Mouse (Mus musculus) hindbrain, embryonic 15.5 days (tissue): ENCODE results near the gene Lmf2. TPM values are rescaled to one million over a fixed set of nuclear protein-coding genes. Genes with fewer than 3 reads are reported as not detected.
A peak's percentile ranks its signal among the peaks of the same experiment; 100 is the strongest.

Experiments used
- ATAC-seq: fragments of 200-750 bp; cut with Nextera tagmentation; 2 replicates; pipeline ENCODE4 v1.8.0; 2017; ENCODE audit warnings: low read depth, moderate number of reproducible peaks, moderate TSS enrichment; ENCODE audit not compliant: low FRiP score
- H3K27ac ChIP-seq: fragments of 300-500 bp; sonication (generic); replicated peaks from 2 replicates; pipeline ENCODE4 v1.5.1; 2015; ENCODE audit warnings: mild to moderate bottlenecking, inconsistent platforms
- H3K27me3 ChIP-seq: fragments of 300-500 bp; sonication (generic); 2 replicates; pipeline ENCODE4 v1.6.1; 2015; ENCODE audit warnings: control low read depth, inconsistent platforms
- H3K36me3 ChIP-seq: fragments of 300-500 bp; sonication (generic); 2 replicates; pipeline ENCODE4 v1.6.1; 2015; ENCODE audit warnings: control low read depth, inconsistent platforms
- H3K4me1 ChIP-seq: fragments of 300-500 bp; sonication (generic); replicated peaks from 2 replicates; pipeline ENCODE4 v1.6.1; 2015; ENCODE audit warnings: control low read depth, inconsistent platforms
- H3K4me2 ChIP-seq: fragments of 300-500 bp; sonication (generic); 2 replicates; pipeline ENCODE4 v1.6.1; 2015; ENCODE audit warnings: moderate library complexity, mild to moderate bottlenecking, inconsistent platforms
- H3K4me3 ChIP-seq: fragments of 300-500 bp; sonication (generic); 2 replicates; pipeline ENCODE4 v1.5.1; 2015; ENCODE audit warnings: mild to moderate bottlenecking, inconsistent platforms
- H3K9ac ChIP-seq: fragments of 300-500 bp; sonication (generic); 2 replicates; pipeline ENCODE4 v1.6.1; 2015; ENCODE audit warnings: inconsistent platforms
- H3K9me3 ChIP-seq: fragments of 300-500 bp; sonication (generic); 2 replicates; pipeline ENCODE4 v1.6.1; 2016; ENCODE audit warnings: control low read depth, inconsistent platforms
- WGBS: fragments of 180-500 bp; shearing (Covaris S2); methylation state at CpG from one replicate; pipeline ENCODE4 v1.1.7; 2015; 5-methylcytosine and 5-hydroxymethylcytosine counted together
- polyA plus RNA-seq: library from polyadenylated mRNA; unstranded; fragments of >200 nt; fragmentation: Nextera tagmentation; extraction: Ambion mirVana; gene quantifications from 2 replicates; pipeline ENCODE4 v1.2.1, GENCODE M21; 2015

Lmf2 gene
- polyA plus RNA-seq, 1 experiment from 2014 or later = 38.6 TPM

DNA sequence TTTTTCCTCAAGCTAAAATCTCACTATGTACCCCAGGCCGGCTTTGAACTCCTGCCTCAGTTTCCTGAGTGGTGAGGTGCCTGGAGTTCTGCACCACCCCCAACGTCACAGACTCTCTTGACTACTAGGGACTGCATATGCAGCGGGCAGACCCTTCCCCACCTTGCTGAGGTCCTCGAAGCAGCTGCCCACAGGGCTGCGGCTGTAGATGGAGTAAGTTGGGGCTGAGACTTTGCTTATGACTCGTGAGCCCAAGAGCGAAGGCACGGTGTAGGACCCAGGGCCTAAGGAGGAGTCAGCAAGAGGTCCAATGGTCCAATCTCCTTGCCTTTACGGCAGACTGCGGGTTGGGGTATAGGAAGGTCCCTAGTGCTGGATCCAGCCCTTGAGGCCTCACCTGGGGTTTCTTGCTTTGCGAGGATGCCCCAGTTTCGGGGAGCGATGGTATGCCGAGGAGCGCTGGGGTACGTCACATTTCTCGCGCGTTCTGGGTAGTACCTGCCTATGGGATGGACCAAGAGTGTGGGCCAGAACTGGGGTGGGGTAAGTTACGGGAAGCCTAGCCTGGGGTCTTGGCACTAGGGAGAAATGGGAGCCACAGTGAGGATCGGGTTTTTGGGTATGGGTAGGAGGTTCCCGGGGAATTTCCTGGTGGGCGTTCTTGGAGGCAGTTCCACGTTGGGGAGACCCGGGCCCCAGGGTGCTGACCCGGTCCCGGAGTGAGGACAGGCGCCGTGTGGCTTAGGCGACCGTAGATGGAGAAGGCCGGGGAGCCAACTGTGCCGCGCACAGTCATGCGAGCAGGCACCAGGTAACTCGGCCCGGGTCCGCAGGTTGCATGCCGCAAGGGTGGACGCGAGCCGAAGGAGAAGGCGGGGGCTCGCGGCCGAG is 22.7 kb upstream of the Lmf2 start:
- H3K9ac ChIP-seq = peak overlapping the region; percentile 32
- H3K27ac ChIP-seq = no peak overlapping the region
- peak overlapping the region; percentile 60 for H3K4me2 ChIP-seq
- WGBS = 11% methylated on average over 46 of the region's 46 CpGs
- H3K4me1 ChIP-seq = peaks cover 25% of the 10 kb centered on the region
- peaks cover 52% of the 10 kb centered on the region for H3K27me3 ChIP-seq
- H3K9me3 ChIP-seq = no peaks in the 10 kb centered on the region
- H3K36me3 ChIP-seq = no peaks in the 10 kb centered on the region
- no peak for ATAC-seq
- H3K4me3 ChIP-seq = peak overlapping the region; percentile 39

DNA sequence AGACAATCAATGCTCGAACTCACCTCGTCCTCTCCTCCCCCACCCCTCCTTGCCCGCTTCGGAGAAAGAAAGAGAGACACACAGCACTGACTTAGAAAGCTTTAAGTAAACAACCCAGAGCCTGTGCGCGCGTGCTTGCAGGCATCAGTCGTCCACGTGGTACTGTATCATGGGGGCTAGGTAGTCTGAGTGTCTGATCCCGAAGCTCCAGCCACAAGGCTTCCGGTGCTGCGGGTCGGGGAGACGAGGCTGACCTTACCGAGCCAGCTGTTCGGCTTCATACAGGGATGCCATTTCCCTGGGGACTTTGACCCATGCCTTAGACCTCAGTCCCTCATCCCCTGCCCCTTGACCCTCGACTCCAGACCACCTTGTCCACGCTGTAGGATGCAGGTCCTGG is 21.9 kb upstream of the Lmf2 start:
- no peaks in the 10 kb centered on the region for H3K9me3 ChIP-seq
- WGBS = 13% methylated on average over 18 of the region's 18 CpGs
- no peak overlapping the region for H3K27ac ChIP-seq
- H3K27me3 ChIP-seq = peaks cover 52% of the 10 kb centered on the region
- H3K4me3 ChIP-seq = 0 out of 2 replicates have a peak overlapping the region, but pooled peaks have one; percentile 6
- no peaks in the 10 kb centered on the region for H3K36me3 ChIP-seq
- peaks cover 33% of the 10 kb centered on the region for H3K4me1 ChIP-seq
- no peak for ATAC-seq
- peak overlapping the region; percentile 17; the same call in 1 of the 2 replicates for H3K4me2 ChIP-seq
- H3K9ac ChIP-seq = no peak overlapping the region

DNA sequence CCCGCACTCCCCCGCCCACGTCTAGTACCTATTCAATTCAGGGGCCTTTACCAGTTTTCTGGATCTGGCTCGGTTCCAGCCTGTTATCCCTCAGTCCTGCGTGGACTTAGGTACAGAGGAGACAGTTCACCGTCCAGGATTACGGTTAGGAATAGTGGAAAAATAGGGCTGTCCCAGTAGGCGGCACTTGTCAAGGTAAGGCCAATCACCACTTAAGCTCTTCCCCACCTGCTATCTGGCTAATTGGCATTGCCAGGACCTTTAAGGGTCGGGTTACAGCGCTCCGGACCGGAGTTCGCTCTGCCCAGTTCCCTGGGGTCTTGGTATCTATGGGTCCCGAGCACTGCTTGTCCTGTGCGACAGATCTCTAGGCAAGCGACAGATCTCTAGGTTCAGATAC is 21.5 kb upstream of the Lmf2 start, which contains the start of gene Tymp:
Tymp (minus strand) TSS at position 83 of the 400 bp plus-strand sequence.
- Histone ChIP-seq H3K9me3 (no peaks in the 10 kb centered on the region), H3K4me2 (peak within 1 kb of the TSS; percentile 17; the same call in 1 of the 2 replicates), H3K36me3 (peaks cover 3% of the 10 kb centered on the region), H3K9ac (no peak within 1 kb of the TSS), H3K27ac (no peak within 1 kb of the TSS), H3K4me3 (0 out of 2 replicates have a peak within 1 kb of the TSS, but pooled peaks have one; percentile 6), H3K27me3 (peaks cover 52% of the 10 kb centered on the region), H3K4me1 (peaks cover 36% of the 10 kb centered on the region)
- ATAC-seq = no peak
- WGBS = 23% methylated on average over 16 of the region's 16 CpGs

DNA sequence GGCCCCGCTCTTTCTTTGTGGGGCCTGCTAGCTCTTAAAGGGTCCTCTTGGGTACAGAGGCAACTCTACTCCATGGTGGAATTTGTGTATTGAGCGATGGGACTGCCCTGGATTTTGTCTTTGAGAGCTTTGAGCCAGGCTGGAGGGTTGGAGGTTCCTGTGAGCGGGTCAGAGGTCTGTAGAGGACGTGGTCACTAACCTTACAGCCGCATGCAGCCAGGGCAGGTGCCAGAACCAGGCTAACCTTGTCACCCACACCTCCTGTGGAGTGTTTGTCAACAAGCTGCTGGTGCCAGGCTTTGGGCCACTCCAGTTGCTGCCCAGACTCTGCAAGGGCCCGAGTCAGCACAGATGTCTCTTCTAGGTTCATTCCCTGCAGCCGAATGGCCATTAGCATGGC is 20.6 kb upstream of the Lmf2 start:
- Histone ChIP-seq H3K9ac (no peak overlapping the region), H3K4me1 (peaks cover 36% of the 10 kb centered on the region), H3K36me3 (peaks cover 12% of the 10 kb centered on the region), H3K27me3 (peaks cover 49% of the 10 kb centered on the region), H3K27ac (no peak overlapping the region), H3K9me3 (no peaks in the 10 kb centered on the region), H3K4me2 (no peak overlapping the region), H3K4me3 (no peak overlapping the region)
- no peak for ATAC-seq
- 82% methylated on average over 7 of the region's 7 CpGs for whole genome bisulfite sequencing

DNA sequence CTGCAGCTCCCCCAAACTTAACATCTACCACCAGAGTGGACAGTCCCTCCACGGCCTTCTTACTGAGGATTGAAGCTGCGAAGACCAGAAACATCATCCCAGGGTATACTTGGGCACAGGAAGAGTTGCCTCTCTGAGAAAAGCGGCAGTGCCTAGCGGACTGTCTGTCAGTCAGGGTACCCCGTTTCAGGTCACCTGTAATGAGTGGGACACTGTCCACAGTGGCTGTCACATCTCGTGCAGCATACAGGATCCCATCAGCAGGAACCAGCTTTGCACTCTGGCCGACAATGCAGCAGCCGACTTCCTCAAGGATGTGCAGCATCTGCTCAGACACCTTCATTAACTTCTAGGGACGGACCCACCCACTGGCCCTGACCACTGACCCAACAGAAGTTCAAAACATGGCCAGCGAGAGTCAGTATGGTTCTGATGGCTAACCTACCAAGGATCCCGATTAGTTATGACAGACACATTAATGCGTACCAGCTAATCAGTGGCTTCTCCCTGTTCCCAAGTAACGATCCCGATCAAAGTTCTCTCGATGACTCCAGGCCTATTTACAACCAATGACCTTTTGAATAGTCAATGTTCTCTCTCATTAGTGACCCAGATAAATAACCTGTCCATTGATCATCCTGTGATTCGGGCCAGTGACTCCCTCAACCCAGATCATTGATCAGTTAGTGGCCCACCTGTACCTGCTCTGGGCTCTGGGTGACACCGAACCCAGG is 19.5 kb upstream of the Lmf2 start:
- H3K9ac ChIP-seq = no peak overlapping the region
- H3K4me2 ChIP-seq = peak overlapping the region; percentile 91; the same call in 1 of the 2 replicates
- H3K4me1 ChIP-seq = peaks cover 36% of the 10 kb centered on the region
- H3K36me3 ChIP-seq = peaks cover 23% of the 10 kb centered on the region
- WGBS = 93% methylated on average over 17 of the region's 17 CpGs
- H3K9me3 ChIP-seq = no peaks in the 10 kb centered on the region
- ATAC-seq = no peak
- peak overlapping the region; percentile 92; the same call in 1 of the 2 replicates for H3K4me3 ChIP-seq
- H3K27ac ChIP-seq = no peak overlapping the region
- H3K27me3 ChIP-seq = peaks cover 39% of the 10 kb centered on the region

DNA sequence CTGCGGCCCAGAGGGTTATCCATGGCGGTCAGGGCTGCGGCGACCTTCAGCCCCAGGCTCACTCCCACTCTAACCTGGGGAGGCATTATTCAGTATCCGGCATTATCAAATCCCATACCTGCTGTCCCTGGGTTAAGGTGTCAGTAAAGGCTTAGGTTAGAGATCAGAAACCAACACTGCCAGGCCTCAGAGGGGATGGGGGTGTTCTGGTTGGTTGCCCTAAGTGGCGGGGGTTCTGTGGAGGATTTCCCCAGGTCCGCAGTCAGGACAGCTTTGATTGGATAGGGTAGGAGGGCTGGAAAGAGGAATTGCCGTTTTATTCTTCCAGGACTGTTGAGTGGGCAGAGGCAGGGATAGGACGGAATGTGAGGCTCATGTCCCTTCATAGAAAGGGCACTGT is 18.9 kb upstream of the Lmf2 start:
- peak overlapping the region; percentile 97 for H3K27ac ChIP-seq
- peaks cover 35% of the 10 kb centered on the region for H3K27me3 ChIP-seq
- WGBS = 52% methylated on average over 9 of the region's 9 CpGs
- 0 out of 2 replicates have a peak, but pooled peaks have one; percentile 6 for ATAC-seq
- H3K36me3 ChIP-seq = peaks cover 29% of the 10 kb centered on the region
- no peaks in the 10 kb centered on the region for H3K9me3 ChIP-seq
- peak overlapping the region; percentile 89 for H3K9ac ChIP-seq
- peak overlapping the region; percentile 92 for H3K4me3 ChIP-seq
- H3K4me1 ChIP-seq = peaks cover 33% of the 10 kb centered on the region
- H3K4me2 ChIP-seq = peak overlapping the region; percentile 91

DNA sequence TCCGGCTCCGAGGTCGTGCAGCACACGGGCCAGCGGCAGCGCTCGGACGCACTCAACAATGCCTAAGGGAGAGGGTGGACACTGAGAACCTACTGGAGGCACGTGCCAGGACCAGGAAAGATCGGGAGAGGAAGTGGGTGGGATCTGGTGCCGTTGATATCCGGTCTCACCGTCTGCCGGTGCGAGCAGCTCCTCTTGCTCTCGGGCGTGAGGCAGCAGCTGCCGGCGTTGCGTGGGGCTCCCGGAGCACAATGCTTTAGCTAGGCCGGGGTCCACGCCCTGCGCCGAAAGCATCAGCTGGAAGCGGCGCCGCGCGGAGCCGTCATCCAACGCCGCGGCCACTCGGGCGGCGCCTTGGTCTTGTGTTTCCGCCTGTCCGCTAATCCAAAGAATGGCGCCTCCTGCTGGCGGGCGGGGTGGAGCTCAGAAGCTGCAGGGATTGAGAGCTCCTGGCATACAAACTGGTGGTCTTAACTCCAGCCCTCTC is 18.3 kb upstream of the Lmf2 start, which contains the start of gene Sco2:
Sco2 (minus strand) TSS at position 85 of the 487 bp plus-strand sequence.
- peaks cover 28% of the 10 kb centered on the region for H3K4me1 ChIP-seq
- peak within 1 kb of the TSS; percentile 92 for H3K4me3 ChIP-seq
- peak within 1 kb of the TSS; percentile 89 for H3K9ac ChIP-seq
- ATAC-seq = peak; percentile 89
- H3K27ac ChIP-seq = peak within 1 kb of the TSS; percentile 97
- peak within 1 kb of the TSS; percentile 91 for H3K4me2 ChIP-seq
- H3K9me3 ChIP-seq = no peaks in the 10 kb centered on the region
- H3K36me3 ChIP-seq = peaks cover 34% of the 10 kb centered on the region
- 0% methylated on average over 42 of the region's 42 CpGs for WGBS
- peaks cover 29% of the 10 kb centered on the region for H3K27me3 ChIP-seq

DNA sequence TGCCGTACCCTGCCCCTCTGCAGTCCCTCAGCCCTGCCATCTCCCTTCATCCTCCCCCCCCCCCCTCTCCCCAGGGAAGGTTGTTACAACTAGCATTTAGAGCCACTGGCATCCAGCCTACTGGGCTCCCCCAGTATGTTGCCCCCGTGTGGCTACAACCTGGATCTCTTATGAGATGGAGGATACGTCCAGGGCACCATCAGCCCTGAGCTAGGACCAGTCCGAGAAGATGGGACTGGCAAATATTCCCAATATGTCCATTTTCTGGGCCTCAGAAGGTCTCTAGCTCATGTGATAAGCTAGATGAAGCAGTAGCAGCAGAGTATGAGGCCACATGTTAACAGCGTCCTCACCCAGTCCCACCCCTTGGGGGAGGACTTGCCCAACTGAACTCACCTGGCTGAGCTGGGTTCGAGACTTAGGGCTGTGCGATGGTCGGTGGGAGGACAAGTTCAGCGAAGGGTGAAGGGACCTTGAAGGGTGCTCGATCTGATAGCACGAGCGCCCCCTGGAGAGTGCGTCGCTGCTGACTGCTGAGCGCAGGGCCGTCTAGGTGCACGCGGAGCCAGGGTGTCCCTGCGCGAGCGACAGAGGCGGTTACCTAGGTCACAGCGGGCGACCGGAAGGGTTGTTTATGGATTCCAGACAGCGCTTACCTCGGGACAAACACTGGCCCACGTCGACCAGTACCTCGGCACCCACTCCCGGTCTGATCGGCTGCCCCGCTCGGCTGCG is 17.7 kb upstream of the Lmf2 start:
- Histone ChIP-seq H3K4me2 (peak overlapping the region; percentile 91), H3K27ac (peak overlapping the region; percentile 97), H3K9me3 (no peaks in the 10 kb centered on the region), H3K36me3 (peaks cover 40% of the 10 kb centered on the region), H3K9ac (peak overlapping the region; percentile 89), H3K4me3 (peak overlapping the region; percentile 92), H3K27me3 (peaks cover 24% of the 10 kb centered on the region), H3K4me1 (peaks cover 22% of the 10 kb centered on the region)
- ATAC-seq = peak; percentile 82
- 2% methylated on average over 35 of the region's 35 CpGs for WGBS

DNA sequence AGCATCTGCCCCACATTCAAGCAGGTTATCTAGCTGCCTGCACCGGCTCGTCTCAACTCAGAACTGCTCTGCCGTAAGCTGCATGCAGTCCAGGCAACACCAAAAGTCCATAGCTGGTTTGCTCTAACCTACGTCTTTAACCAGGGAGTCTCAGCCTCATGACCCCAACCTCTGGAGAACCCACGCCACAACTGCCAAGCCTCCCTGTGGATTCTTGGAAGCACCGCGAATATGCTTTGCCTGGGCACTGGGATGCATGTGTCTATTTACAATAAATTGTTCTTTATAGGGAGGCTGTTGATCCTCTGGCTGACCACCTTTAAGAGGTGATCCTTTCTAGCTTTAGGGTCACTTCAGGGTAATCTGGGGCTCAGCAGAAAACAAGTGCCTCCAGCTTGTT is 17.1 kb upstream of the Lmf2 start:
- H3K4me3 ChIP-seq = peak overlapping the region; percentile 92
- peak overlapping the region; percentile 91 for H3K4me2 ChIP-seq
- H3K36me3 ChIP-seq = peaks cover 47% of the 10 kb centered on the region
- WGBS = 84% methylated on average over 7 of the region's 7 CpGs
- H3K9ac ChIP-seq = 0 out of 2 replicates have a peak overlapping the region, but pooled peaks have one; percentile 89
- no peak overlapping the region for H3K27ac ChIP-seq
- H3K27me3 ChIP-seq = peaks cover 17% of the 10 kb centered on the region
- ATAC-seq = no peak
- peaks cover 19% of the 10 kb centered on the region for H3K4me1 ChIP-seq
- H3K9me3 ChIP-seq = no peaks in the 10 kb centered on the region

DNA sequence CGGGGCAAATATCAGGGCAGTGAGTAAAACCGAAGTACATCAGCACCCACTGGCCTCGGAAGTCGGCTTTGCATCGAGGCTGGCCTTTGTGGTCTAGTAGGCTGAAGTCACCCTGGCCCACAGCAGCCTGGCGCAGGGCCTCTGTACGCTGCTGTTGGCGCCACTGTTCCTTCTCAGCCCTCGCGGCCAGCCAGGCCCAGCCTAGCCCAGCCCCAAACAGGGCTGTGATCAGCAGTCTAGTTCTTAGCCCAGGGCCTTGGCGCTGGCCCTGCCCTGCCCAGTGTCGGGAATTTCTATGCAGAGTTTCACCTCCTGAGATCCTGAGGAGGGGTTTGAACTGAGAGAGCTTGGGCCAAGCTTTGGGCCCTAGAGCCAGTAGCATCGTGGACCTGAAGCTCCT is 16.6 kb upstream of the Lmf2 start:
- no peak overlapping the region for H3K9ac ChIP-seq
- peaks cover 19% of the 10 kb centered on the region for H3K4me1 ChIP-seq
- no peaks in the 10 kb centered on the region for H3K9me3 ChIP-seq
- H3K27ac ChIP-seq = no peak overlapping the region
- no peak overlapping the region for H3K4me2 ChIP-seq
- H3K4me3 ChIP-seq = no peak overlapping the region
- WGBS = 90% methylated on average over 13 of the region's 13 CpGs
- peaks cover 52% of the 10 kb centered on the region for H3K36me3 ChIP-seq
- no peak for ATAC-seq
- H3K27me3 ChIP-seq = peaks cover 13% of the 10 kb centered on the region

DNA sequence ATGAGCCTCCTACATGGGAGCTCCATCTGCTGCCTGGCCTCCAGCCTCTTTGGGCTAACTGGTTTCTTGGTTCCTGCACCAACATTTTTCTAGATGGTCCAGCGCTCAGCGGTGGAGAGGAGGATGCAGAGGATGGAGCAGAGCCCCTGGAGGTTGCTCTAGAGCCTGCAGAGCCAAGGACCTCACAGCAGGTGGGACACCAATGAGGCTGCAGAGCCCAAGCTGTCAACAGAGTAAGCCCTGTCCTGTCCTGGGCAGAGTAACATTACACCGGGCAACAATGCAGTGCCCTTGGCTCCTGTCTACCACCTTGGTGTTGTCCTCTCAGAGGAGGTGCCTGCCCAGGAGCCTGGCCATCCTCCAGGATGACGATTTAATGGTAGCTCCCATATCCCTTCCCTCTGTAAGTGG is 9.7 kb upstream of the Lmf2 start:
- 94% methylated on average over 4 of the region's 4 CpGs for WGBS
- Histone ChIP-seq H3K9me3 (no peaks in the 10 kb centered on the region), H3K4me3 (no peak overlapping the region), H3K36me3 (peaks cover 92% of the 10 kb centered on the region), H3K9ac (no peak overlapping the region), H3K4me1 (no peaks in the 10 kb centered on the region), H3K27ac (no peak overlapping the region), H3K4me2 (no peak overlapping the region), H3K27me3 (no peaks in the 10 kb centered on the region)
- ATAC-seq = no peak
